Mouse (Mus musculus) midbrain, embryonic 12.5 days (tissue): ENCODE measurements around the gene Osmr. TPM values are rescaled to one million over a fixed set of nuclear protein-coding genes. Genes with fewer than 3 reads are reported as not detected.

Source experiments
- polyA plus RNA-seq: library from polyadenylated mRNA; unstranded; fragments of >200 nt; fragmentation: Nextera tagmentation; extraction: Ambion mirVana; gene quantifications from 2 replicates; pipeline ENCODE4 v1.2.1, GENCODE M21; 2016

Osmr gene
- polyA plus RNA-seq, 1 experiment from 2014 or later, result 0.70 TPM

Other genes with a start within 250 kb of the Osmr start
- 54.7 and 59.0 TPM in 2 replicates for gene Rictor, start 166.6 kb downstream of the Osmr start, polyA plus RNA-seq
- 7.3 and 9.2 TPM in 2 replicates for gene Lifr, start 215.6 kb upstream of the Osmr start, polyA plus RNA-seq